Mouse (Mus musculus) limb, embryonic 12.5 days (tissue): ENCODE measurements around the gene Kcnj4. TPM values are rescaled to one million over a fixed set of nuclear protein-coding genes. Genes with fewer than 3 reads are reported as not detected.

ENCODE experiments used
- ATAC-seq: fragments of 200-750 bp; cut with Nextera tagmentation; 2 replicates; pipeline ENCODE4 v1.8.0; 2017; ENCODE audit warnings: low read depth, moderate TSS enrichment; ENCODE audit not compliant: insufficient number of reproducible peaks, insufficient read depth, low FRiP score, low TSS enrichment
- H3K27ac ChIP-seq: fragments of 300-500 bp; sonication (generic); 2 replicates; pipeline ENCODE4 v1.5.1; 2016; ENCODE audit warnings: mild to moderate bottlenecking, moderate library complexity
- H3K27me3 ChIP-seq: fragments of 300-500 bp; sonication (generic); 2 replicates; pipeline ENCODE4 v1.6.1; 2016; ENCODE audit warnings: mild to moderate bottlenecking, moderate library complexity
- H3K36me3 ChIP-seq: fragments of 300-500 bp; sonication (generic); 2 replicates; pipeline ENCODE4 v1.6.1; 2016; ENCODE audit warnings: mild to moderate bottlenecking, moderate library complexity
- H3K4me1 ChIP-seq: fragments of 300-500 bp; sonication (generic); replicated peaks from 2 replicates; pipeline ENCODE4 v1.6.1; 2016
- H3K4me2 ChIP-seq: fragments of 300-500 bp; sonication (generic); 2 replicates; pipeline ENCODE4 v1.6.1; 2016; ENCODE audit warnings: mild to moderate bottlenecking, moderate library complexity
- H3K4me3 ChIP-seq: fragments of 300-500 bp; sonication (generic); replicated peaks from 2 replicates; pipeline ENCODE4 v1.5.1; 2016; ENCODE audit warnings: mild to moderate bottlenecking
- H3K9ac ChIP-seq: fragments of 300-500 bp; sonication (generic); replicated peaks from 2 replicates; pipeline ENCODE4 v1.6.1; 2016; ENCODE audit warnings: mild to moderate bottlenecking, moderate library complexity
- H3K9me3 ChIP-seq: fragments of 300-500 bp; sonication (generic); 2 replicates; pipeline ENCODE4 v1.6.1; 2016; ENCODE audit warnings: mild to moderate bottlenecking, moderate library complexity
- WGBS: fragments of 180-500 bp; shearing (Covaris S2); methylation state at CpG from one replicate; pipeline ENCODE4 v1.1.7; 2016; 5-methylcytosine and 5-hydroxymethylcytosine counted together
- microRNA-seq: library from miRNA; unstranded; fragments of <30 nt; microRNA quantifications from one replicate; pipeline ENCODE4, GENCODE M21; 2017
- polyA plus RNA-seq: library from polyadenylated mRNA; unstranded; fragments of >200 nt; fragmentation: Nextera tagmentation; extraction: Ambion mirVana; gene quantifications from 2 replicates; pipeline ENCODE4 v1.2.1, GENCODE M21; 2016

Gene Kcnj4
- polyA plus RNA-seq, 1 experiment from 2014 or later: not detected

DNA sequence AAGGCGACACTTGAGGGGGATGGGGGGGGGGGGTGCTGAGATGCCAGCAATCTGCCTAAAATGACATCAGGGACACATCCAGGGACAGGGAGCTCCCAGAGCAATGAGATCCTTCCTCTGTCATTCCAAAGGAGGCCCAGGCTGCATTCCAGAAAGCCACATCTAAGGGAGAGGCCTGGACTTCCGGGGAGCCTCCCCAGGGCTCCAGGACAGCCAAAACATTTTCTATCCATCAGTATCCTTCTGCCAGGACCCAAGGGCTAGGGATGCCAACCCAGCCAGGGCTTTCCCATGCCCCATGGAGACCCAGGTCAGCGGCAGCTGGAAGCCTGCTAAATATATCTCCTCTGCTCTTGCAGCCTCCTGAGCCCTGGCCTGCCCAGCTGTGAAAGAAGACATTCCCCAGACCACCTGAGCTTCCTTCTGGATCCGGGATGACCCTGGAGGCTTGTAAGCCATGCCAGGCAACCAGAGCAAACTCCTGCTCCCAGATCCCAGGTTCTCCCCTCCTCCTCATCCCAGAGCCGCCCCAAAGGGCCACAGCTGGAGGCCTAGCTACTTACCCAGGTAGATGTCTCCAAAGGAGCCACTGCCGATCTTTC, 66.7 kb downstream of the Kcnj4 start:
- 90% methylated on average over 6 of the region's 6 CpGs for WGBS
- Histone ChIP-seq H3K36me3 (peaks cover 56% of the 10 kb centered on the region), H3K9me3 (0 out of 2 replicates have a peak, but pooled peaks cover 6% of the 10 kb centered on the region), H3K27me3 (no peaks in the 10 kb centered on the region), H3K4me1 (peaks cover 41% of the 10 kb centered on the region), H3K4me2 (peak overlapping the region; percentile 91), H3K27ac (no peak overlapping the region), H3K4me3 (0 out of 2 replicates have a peak overlapping the region, but pooled peaks have one; percentile 1), H3K9ac (no peak overlapping the region)
- no peak for ATAC-seq

GRCm38 (mm10) chr15:79437541-79438208, 67.4 kb downstream of the Kcnj4 start:
- peaks cover 62% of the 10 kb centered on the region for H3K36me3 ChIP-seq
- H3K4me3 ChIP-seq: no peak overlapping the region
- H3K9me3 ChIP-seq: 0 out of 2 replicates have a peak, but pooled peaks cover 6% of the 10 kb centered on the region
- H3K4me1 ChIP-seq: peaks cover 36% of the 10 kb centered on the region
- no peak for ATAC-seq
- H3K9ac ChIP-seq: no peak overlapping the region
- H3K27ac ChIP-seq: no peak overlapping the region
- H3K4me2 ChIP-seq: no peak overlapping the region
- no peaks in the 10 kb centered on the region for H3K27me3 ChIP-seq
- 89% methylated on average over 12 of the region's 12 CpGs for WGBS

DNA sequence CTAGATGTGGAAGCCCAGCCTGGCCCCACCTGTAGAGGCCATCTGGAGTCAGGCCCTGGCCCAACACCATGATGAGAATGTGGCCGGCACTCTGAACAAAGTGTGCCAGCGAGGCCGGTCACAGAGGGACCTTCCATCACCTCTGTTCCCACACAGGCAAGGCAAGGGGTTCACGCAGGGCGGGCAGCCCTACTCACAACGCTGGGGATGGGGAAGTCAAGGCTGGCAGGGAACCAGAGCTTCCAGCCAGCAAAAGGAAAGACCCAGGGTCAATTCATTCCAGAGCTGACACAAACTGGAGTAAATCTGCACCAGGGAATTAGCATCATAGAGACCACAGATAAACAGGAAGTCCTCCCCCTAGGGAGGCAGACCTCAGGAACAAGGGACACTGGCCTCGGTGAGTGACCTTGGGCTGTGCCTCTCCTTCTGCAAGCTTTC, 68.5 kb downstream of the Kcnj4 start:
- Histone ChIP-seq H3K4me2 (no peak overlapping the region), H3K36me3 (peaks cover 74% of the 10 kb centered on the region), H3K27me3 (no peaks in the 10 kb centered on the region), H3K9ac (no peak overlapping the region), H3K4me3 (no peak overlapping the region), H3K27ac (no peak overlapping the region), H3K4me1 (peaks cover 30% of the 10 kb centered on the region), H3K9me3 (0 out of 2 replicates have a peak, but pooled peaks cover 7% of the 10 kb centered on the region)
- ATAC-seq: no peak
- 66% methylated on average over 7 of the region's 7 CpGs for WGBS

- no peak for ATAC-seq
- peaks cover 87% of the 10 kb centered on the region for H3K36me3 ChIP-seq
- H3K9me3 ChIP-seq: 0 out of 2 replicates have a peak, but pooled peaks cover 9% of the 10 kb centered on the region
- 62% methylated on average over 7 of the region's 7 CpGs for WGBS
- no peaks in the 10 kb centered on the region for H3K27me3 ChIP-seq
- H3K4me1 ChIP-seq: peaks cover 24% of the 10 kb centered on the region
- no peak overlapping the region for H3K4me3 ChIP-seq
- no peak overlapping the region for H3K4me2 ChIP-seq
- H3K9ac ChIP-seq: no peak overlapping the region
- no peak overlapping the region for H3K27ac ChIP-seq
Observed at GRCm38 (mm10) chr15:79435191-79435671, 69.8 kb downstream of the Kcnj4 start.

Small RNA genes lying within 50 kb of the gene (microRNA-seq; reads per million reads assigned to microRNA genes)
- not detected for gene Gm44302

Other genes starting within 250 kb of the Kcnj4 start
- gene Baiap2l2, start 219.7 kb downstream of the Kcnj4 start, polyA plus RNA-seq: 8.6 and 10.0 TPM in 2 replicates
- gene Pla2g6, start 176.9 kb downstream of the Kcnj4 start, polyA plus RNA-seq: 11.0 and 11.9 TPM in 2 replicates
- 1.5 and 2.0 TPM in 2 replicates for gene Maff, start 158.6 kb downstream of the Kcnj4 start, polyA plus RNA-seq
- gene Tmem184b, start 101.7 kb downstream of the Kcnj4 start, polyA plus RNA-seq: 54.7 and 63.8 TPM in 2 replicates
- gene Csnk1e, start 49.7 kb downstream of the Kcnj4 start, polyA plus RNA-seq: 148 and 158 TPM in 2 replicates
- gene Kdelr3, start 11.2 kb upstream of the Kcnj4 start, polyA plus RNA-seq: 35.9 and 42.8 TPM in 2 replicates
- gene Ddx17, start 41.5 kb upstream of the Kcnj4 start, polyA plus RNA-seq: 67.4 and 68.6 TPM in 2 replicates
- 2.0 and 2.1 TPM in 2 replicates for gene Dmc1, start 99.9 kb upstream of the Kcnj4 start, polyA plus RNA-seq
- 2.1 and 2.5 TPM in 2 replicates for gene Fam227a, start 153.7 kb upstream of the Kcnj4 start, polyA plus RNA-seq
- 49.9 and 57.6 TPM in 2 replicates for gene Cby1, start 154.0 kb upstream of the Kcnj4 start, polyA plus RNA-seq
- gene Tomm22, start 165.6 kb upstream of the Kcnj4 start, polyA plus RNA-seq: 217 and 238 TPM in 2 replicates
- gene Josd1, start 182.7 kb upstream of the Kcnj4 start, polyA plus RNA-seq: 33.0 and 36.1 TPM in 2 replicates
- 42.6 and 47.2 TPM in 2 replicates for gene Gtpbp1, start 185.6 kb upstream of the Kcnj4 start, polyA plus RNA-seq
- gene Sun2, start 237.3 kb upstream of the Kcnj4 start, polyA plus RNA-seq: 6.1 and 6.6 TPM in 2 replicates